Mouse (Mus musculus) left cerebral cortex, adult 18-20 months (tissue): ENCODE results near the gene Phykpl. TPM values are rescaled to one million over a fixed set of nuclear protein-coding genes. Genes with fewer than 3 reads are reported as not detected.
"Not testable (repeated sequence)": the region's sequence is repeated elsewhere in the genome, so short reads cannot be mapped to it uniquely, and the experiment has no call there.

Source experiments
- DNase-seq, 2 experiments: peaks; one replicate each; pipeline ENCODE4 v3.0.0; 2021 to 2022; ENCODE audit warnings: low spot score in 2 of 2, mixed read lengths in 1 of 2
- total RNA-seq, 2 experiments: library from RNA; stranded (reverse); gene quantifications; 2 replicates each; pipeline ENCODE4 v1.2.3; 2021

The Phykpl gene
- total RNA-seq, 2 experiments from 2014 or later, result 6.7 to 7.1 TPM

DNA sequence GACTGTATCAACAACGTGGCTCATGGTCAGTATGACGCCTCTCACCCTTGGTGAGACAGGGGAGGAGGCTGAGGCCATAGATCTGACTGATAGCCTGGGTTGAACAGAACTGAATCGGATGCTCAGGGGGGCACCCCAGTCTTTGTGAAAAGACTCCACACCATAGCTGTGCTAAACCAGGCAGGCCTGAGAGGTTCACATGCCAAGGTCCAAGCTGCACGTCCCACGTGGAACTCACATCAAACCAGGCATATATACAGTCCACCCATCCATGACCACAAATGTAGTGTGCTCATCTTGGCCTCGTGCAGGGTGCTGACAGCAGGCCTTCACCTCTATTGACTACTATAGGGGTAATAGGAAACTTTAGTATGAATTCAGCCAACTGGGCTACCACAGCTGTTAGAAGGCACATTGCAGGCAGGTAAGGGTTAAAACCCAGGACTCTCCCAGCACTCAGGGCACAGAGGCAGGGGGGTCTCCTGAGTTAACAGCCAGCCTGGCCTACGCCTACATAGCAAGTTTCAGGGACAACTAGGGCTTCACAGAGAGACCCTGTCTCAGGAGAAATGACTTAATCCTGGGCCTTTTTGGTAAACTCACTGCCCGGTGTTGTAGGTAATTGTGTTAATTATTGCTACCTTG lies 1.2 kb downstream of the Phykpl start:
- DNase-seq, result no peak

DNA sequence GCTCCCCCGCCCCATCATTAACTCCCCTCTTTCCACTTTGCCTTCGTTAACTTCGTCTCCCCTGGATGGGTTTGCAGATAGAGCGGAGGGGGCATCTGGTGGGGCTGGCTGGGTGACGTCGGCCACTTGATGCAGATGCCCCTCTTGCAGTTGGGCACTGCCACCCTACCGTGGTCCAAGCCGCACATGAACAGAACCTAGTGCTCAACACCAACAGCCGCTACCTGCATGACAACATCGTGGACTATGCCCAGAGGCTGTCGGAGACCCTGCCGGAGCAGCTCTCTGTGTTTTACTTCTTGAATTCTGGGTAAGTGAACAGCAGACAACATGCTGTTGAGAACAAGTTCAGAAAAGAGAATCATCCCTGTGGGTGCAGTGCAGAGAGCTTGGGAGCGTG lies 1.9 kb downstream of the Phykpl start:
- no peak for DNase-seq

- no peak for DNase-seq
These were observed 2.5 kb downstream of the Phykpl start for GRCm38 (mm10) chr11:51587059-51587458.

GRCm38 (mm10) chr11:51588833-51589232 lies 4.3 kb downstream of the Phykpl start:
- no peak for DNase-seq

DNA sequence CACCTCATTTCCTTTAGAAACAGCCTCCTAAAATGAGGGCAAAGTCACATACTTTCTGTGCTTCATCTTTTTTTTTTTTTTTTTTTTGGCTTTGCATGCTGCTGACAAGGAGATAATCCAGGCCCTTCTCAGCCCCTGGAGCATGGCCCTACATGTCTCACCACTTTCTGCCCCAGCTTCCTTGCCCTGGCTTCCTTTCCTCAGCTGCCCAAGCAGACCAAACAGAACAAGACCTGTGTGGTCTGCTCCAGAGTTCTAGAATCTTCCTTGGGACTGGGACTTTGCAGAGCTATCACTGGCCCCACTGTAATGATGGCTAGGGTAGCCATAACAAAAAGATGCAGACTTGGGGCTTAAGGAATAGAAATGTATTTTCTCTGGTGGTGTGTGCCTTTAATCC lies 5.4 kb downstream of the Phykpl start:
- no peak for DNase-seq

GRCm38 (mm10) chr11:51591168-51591567 lies 6.6 kb downstream of the Phykpl start:
- no peak for DNase-seq

GRCm38 (mm10) chr11:51591915-51592314 lies 7.4 kb downstream of the Phykpl start:
- DNase-seq, result no peak

- no peak for DNase-seq
These were observed 8.8 kb downstream of the Phykpl start for GRCm38 (mm10) chr11:51593368-51593767.

GRCm38 (mm10) chr11:51593849-51594248 lies 9.3 kb downstream of the Phykpl start:
- DNase-seq, result no peak

DNA sequence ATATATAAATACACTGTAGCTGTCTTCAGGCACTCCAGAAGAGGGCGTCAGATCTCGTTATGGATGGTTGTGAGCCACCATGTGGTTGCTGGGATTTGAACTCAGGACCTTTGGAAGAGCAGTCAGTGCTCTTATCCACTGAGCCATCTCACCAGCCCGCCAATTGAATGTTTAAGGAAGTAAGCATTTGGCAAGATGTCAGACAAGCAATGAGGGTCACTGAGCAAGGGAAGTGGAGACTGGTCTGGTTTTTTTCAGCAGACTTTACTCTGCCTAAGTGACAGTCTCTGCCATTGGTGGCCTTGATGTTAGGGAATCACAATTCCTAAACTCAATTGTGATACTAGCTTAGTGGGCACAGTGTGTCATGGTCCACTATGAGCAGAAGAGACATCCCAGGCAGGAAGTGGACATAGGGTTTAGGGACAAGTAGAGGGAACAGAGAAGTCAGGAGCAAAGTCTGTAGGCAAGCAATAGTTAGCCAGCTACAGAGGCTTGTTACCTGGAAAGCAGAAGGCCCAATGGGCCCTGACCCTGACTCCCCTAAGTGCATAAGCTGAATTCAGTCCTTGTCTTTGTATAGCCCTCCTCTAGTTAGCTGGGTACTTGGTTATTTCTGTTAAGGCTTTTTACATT lies 10.3 kb downstream of the Phykpl start:
- DNase-seq, result no peak

GRCm38 (mm10) chr11:51595459-51596083 lies 11.0 kb downstream of the Phykpl start:
- no peak for DNase-seq

DNA sequence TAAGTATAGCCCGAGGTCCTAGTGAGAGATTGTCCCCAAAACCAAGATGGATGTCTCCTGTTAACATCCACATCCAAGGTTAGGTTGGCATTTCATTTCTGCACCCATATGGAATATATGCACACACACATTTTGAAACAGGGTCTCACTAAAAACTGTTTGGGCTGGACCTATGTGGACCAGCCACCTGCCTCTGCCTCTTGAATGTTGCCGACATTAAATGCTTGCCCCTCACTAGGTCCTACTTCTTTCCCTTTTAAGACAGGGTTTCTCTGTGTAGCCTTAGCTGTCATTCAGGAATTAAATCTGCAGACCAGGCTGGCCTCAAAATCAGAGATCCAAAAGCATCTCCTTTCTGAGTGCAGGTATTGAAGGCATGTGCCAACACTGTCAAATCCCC lies 13.0 kb downstream of the Phykpl start:
- no peak for DNase-seq

GRCm38 (mm10) chr11:51602253-51602652 lies 17.7 kb downstream of the Phykpl start:
- DNase-seq, result peak in 1 of 2 experiments; percentile 28

DNA sequence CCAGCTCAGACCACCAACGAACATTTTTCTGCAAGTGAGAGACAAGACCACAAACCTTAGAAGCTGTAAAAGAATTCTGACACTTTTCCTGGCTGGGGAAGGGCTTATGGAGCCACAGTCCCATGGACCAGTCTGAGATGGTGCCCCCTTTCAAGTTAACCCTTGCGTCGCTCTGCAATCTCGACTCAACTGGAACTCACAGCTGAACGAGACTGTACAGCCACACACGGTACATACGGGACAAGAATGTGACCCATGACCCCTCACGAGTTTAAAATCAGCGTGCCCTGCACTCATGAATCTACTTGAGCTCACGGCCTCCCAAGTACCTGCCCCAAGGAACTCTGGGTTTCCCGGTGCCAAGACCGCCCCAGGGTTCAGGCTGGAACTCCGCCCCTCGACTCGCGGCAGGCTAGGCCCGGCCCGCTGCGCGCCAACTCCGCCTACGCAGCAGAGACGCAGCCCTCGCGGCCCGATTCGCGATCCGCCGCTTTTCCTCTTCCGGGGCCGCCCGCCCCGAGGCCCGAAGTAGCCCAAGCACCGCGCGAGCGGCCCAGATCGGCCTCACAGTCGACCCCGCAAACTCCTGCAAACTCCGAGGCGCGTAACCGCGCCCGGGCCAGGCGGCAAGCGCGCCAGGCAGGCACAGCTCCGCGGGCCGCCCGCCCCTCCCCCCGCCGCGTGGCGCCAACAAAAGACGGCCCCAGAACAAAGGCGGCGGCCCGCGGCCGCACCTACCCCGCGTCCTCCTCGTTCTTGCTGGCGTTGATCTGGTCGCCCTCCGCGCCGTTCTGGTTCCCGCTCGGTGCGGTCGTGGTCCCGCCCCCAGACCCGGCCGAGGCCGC lies 21.3 kb downstream of the Phykpl start:
- DNase-seq, result peak; percentile 70 to 78

- peak; percentile 97 to 98 for DNase-seq
These were observed 22.0 kb downstream of the Phykpl start, which contains the start of gene Hnrnpab for GRCm38 (mm10) chr11:51606447-51607095. Gene Hnrnpab, minus strand, starts transcription at chr11:51606847.

GRCm38 (mm10) chr11:51607096-51607738 lies 22.7 kb downstream of the Phykpl start:
- no peak for DNase-seq

DNA sequence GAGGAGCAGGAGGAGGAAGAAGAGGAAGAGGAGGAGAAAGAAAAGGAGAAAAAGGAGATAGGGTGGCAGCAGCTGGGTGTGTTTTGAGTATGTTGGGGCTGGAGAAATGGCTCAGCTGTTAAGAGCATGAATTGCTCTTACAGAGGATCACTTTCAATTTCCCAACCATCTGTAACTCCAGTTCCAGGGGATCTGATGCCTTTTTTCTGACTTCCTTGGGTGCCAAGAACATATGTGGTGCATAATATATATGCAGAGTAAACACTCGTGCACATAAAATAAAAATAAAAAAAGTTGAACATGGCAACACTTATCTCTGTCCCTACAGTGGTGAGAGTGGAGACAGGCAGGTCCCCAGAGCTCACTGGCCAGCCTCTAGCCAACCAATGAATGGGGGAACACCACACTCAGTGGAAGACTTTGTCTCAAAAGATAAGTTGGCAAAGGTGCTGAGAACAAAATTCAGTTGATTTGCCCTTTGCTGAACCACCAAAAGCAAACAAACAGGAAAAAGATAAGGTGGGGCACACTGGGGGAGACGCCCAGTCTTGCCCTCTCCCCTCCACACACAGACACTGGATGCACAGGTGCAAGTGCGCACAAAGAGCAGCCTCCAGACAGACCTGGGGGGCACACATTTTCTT lies 24.8 kb downstream of the Phykpl start:
- no peak for DNase-seq

GRCm38 (mm10) chr11:51609940-51610339 lies 25.4 kb downstream of the Phykpl start:
- DNase-seq, result not testable (repeated sequence)

- no peak for DNase-seq
These were observed 29.7 kb downstream of the Phykpl start for GRCm38 (mm10) chr11:51614256-51614655.

- no peak for DNase-seq
These were observed 30.6 kb downstream of the Phykpl start for GRCm38 (mm10) chr11:51615129-51615528.
